Mouse (Mus musculus) kidney, adult 10 weeks (tissue): ENCODE measurements around the gene Kcnh6. TPM values are rescaled to one million over a fixed set of nuclear protein-coding genes. Genes with fewer than 3 reads are reported as not detected.

Experiments
- polyA plus RNA-seq: library from polyadenylated mRNA; stranded (reverse); fragments of 350-450 nt; fragmentation: Illumina TruSeq; extraction: RNeasy Lipid Tissue Mini Kit (QIAGEN cat#74804); gene quantifications from one replicate; pipeline ENCODE4 v1.2.3, GENCODE M21; 2014; ENCODE audit warnings: low read depth, low replicate concordance

Gene Kcnh6
- not detected for polyA plus RNA-seq

DNA sequence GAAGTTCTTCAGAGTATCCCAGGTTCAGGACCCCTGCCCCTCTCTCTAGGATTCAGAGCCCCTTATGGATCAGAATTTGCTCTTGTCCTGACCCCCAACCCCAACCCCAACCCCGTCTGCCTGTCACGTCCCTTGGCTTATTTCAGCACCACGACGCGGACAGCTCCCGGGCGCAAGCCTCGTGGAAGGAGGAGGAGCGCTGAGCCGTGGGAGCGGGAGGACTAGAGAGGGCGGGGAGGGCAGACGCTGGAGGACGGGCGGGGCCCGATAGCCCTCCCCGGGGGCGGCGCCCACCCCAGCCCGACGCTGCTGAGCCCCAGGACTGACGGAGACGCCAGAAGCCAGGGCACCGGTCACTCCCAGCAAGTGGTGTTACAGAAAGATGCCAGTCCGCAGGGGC lies at the start of gene Kcnh6:
Kcnh6 (plus strand) TSS at position 304 of the 400 bp plus-strand sequence.

DNA sequence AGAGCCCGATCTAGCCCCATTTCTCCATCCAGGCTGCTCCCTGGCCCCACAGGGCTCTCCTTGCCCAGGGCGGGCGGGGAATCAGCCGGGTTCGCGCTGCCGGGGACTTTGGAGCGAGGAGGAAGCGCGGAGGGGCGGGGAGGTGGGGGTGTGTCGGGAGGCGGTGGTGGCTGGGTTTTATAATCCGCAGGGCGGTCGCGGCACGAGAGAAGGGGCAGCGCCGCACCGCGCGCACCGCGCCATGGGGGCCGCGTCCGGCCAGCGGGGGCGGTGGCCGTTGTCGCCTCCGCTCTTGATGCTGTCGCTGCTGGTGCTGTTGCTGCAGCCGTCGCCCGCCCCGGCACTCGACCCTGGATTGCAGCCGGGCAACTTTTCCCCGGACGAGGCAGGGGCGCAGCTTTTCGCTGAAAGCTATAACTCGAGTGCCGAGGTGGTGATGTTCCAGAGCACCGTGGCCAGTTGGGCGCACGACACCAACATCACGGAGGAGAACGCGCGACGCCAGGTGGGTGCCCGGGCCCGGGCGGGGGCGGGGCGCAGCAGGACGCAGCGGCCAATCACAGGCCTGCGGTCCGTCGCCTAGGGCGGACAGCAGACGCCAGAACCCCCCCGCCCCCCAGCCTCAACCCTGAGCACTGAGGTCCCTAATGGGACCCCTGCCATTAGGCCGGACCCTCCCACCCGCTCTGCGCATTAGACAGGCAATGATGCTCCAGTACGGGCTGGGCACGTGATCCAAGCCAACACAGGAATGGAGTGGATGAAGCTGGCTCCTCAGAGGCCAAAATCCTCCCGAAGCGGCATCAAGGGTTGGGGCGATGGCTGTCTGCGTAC lies 40.0 kb upstream of the Kcnh6 start, which contains the start of gene Ace:
Ace (plus strand) TSS at position 205 of the 834 bp plus-strand sequence.

DNA sequence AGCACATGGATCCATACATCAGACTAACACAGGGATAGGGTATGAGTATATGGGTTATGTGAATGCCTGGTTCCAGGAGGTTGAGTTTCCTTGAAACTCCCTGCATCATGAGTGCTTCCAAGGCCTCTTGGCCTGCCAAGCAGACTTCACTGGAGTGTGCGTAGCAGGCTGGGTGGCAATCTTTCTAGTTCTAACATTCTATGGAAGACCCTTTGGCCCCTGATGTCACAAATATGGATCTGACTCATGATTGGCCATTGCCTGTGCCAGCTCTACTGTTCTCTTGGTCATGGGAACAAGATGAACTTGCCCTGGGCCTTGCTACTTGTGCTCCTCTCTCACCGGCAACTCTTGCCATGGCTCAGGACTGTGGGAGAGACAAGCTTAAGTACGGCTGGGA lies 13.5 kb upstream of the Kcnh6 start, which contains the start of gene Ace3:
Ace3 (plus strand) TSS at position 301 of the 400 bp plus-strand sequence.

DNA sequence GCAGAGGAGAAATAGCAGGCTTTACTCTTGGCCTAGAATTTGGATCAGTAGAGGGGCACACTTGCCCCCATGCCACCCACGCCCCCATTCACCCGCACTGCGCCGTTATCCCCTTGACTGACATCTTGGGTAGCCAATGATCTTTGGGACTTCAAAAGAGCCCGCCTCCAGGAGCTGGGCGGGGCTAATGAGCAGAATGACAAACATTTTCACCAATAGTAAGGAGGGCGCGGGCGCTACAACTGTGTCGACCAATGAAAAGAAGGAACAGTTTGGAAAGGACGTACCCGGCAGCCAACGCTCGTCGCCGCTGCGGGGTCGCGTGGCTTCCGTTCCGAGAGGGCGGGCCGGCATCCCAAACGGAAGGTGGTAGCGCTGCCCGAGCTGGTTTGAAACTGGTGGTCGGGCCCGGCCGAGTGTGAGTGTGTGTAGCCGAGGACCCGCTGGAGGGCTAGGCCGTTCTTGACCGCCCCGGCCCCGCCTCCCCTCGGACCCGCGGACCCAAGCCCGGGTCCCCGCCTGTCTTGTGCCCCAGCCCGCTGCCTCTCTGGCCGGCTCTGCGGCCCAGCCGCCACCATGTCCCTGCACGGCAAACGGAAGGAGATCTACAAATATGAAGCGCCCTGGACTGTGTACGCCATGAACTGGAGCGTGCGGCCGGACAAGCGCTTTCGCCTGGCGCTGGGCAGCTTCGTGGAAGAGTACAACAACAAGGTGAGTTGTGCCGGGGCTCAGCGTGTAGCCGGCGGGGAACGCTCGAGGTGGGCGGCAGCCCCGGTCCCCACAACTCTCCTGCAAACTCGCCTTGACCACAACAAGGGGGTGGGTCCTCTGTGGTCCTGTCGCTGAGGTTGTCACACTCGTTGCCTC lies 28.9 kb downstream of the Kcnh6 start, which contains the start of gene Dcaf7:
Dcaf7 (plus strand) TSS at position 325 of the 870 bp plus-strand sequence.

DNA sequence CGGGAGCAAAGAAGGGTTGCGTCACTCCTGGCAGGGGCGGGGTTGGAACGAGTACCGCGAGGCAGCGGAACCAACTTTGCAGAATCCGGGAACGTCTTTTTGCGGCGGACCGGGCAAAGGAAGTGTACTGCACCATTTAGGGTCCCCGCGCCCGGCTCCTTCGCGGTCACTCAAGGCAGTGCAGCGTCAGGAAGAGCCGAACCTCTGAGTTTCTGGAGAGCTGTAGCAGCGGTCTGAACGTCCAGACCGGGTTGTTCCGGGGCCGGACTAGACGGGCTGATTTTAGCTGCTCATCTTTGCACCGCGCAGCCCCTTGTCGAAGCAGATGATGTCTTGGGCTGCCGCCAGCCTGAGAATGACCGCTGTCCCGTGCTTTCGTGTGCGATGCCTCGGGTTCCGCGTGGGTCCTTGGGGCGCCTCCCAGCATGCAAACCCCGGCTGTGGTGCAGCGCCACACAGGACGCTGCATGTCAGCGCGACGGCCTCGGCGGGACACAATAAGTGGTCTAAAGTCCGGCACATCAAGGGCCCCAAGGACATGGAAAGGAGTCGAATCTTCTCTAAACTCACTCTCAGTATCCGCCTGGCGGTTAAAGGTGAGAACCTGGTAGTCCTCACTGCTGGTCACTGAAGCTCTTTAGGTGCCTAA lies 58.1 kb downstream of the Kcnh6 start, which contains the start of gene Taco1:
Taco1 (plus strand) TSS at position 139 of the 649 bp plus-strand sequence.

Other genes starting within 250 kb of the Kcnh6 start
- 13.5 TPM for gene Cyb561, start 54.8 kb upstream of the Kcnh6 start, polyA plus RNA-seq
- 50.4 TPM for gene Ace, start 40.2 kb upstream of the Kcnh6 start, polyA plus RNA-seq
- gene Ace3, start 13.4 kb upstream of the Kcnh6 start, polyA plus RNA-seq, result not detected
- 26.0 TPM for gene Dcaf7, start 28.7 kb downstream of the Kcnh6 start, polyA plus RNA-seq
- 13.6 TPM for gene Taco1, start 57.9 kb downstream of the Kcnh6 start, polyA plus RNA-seq
- gene Map3k3, start 76.5 kb downstream of the Kcnh6 start, polyA plus RNA-seq, result 8.2 TPM
- not detected for gene Gm10840, start 152.7 kb downstream of the Kcnh6 start, polyA plus RNA-seq
- gene Limd2, start 152.7 kb downstream of the Kcnh6 start, polyA plus RNA-seq, result 2.9 TPM
- 9.5 TPM for gene Strada, start 194.0 kb downstream of the Kcnh6 start, polyA plus RNA-seq
- gene Ccdc47, start 208.2 kb downstream of the Kcnh6 start, polyA plus RNA-seq, result 171 TPM
- 35.0 TPM for gene Ddx42, start 208.8 kb downstream of the Kcnh6 start, polyA plus RNA-seq
- gene Ftsj3, start 248.0 kb downstream of the Kcnh6 start, polyA plus RNA-seq, result 14.3 TPM
- gene Psmc5, start 248.0 kb downstream of the Kcnh6 start, polyA plus RNA-seq, result 30.8 TPM